Mouse (Mus musculus) C2C12 (cell line): Measurements from ENCODE around the gene Dedd.

Experiments used
- CTCF ChIP-seq: IDR thresholded peaks from one replicate; pipeline ENCODE4 v1.5.1; 2011; ENCODE audit not compliant: control insufficient read depth, insufficient read depth, insufficient read length
- MYOG ChIP-seq: IDR thresholded peaks from one replicate; pipeline ENCODE4 v1.6.1; 2011; ENCODE audit not compliant: control insufficient read depth, insufficient read length; ENCODE audit errors: extremely low read depth

GRCm38 (mm10) chr1:171355812-171356340 is 26.9 kb downstream of the Dedd start:
- TF ChIP-seq CTCF = peak; percentile 25
- no peak for TF ChIP-seq MYOG
